Mouse (Mus musculus) midbrain, embryonic 12.5 days (tissue): ENCODE results near the gene Atrnl1. TPM values are rescaled to one million over a fixed set of nuclear protein-coding genes. Genes with fewer than 3 reads are reported as not detected.

Source experiments
- ATAC-seq: fragments of 200-750 bp; cut with Nextera tagmentation; 2 replicates; pipeline ENCODE4 v1.8.0; 2017; ENCODE audit warnings: low read depth, moderate TSS enrichment, moderate library complexity; ENCODE audit not compliant: low FRiP score
- H3K27ac ChIP-seq: fragments of 300-500 bp; sonication (generic); replicated peaks from 2 replicates; pipeline ENCODE4 v1.5.1; 2016; ENCODE audit warnings: mild to moderate bottlenecking
- H3K27me3 ChIP-seq: fragments of 300-500 bp; sonication (generic); 2 replicates; pipeline ENCODE4 v1.6.1; 2016; ENCODE audit warnings: mild to moderate bottlenecking
- H3K36me3 ChIP-seq: fragments of 300-500 bp; sonication (generic); 2 replicates; pipeline ENCODE4 v1.6.1; 2016
- H3K4me1 ChIP-seq: fragments of 300-500 bp; sonication (generic); 2 replicates; pipeline ENCODE4 v1.6.1; 2016
- H3K4me2 ChIP-seq: fragments of 300-500 bp; sonication (generic); replicated peaks from 2 replicates; pipeline ENCODE4 v1.6.1; 2016; ENCODE audit warnings: mild to moderate bottlenecking, moderate library complexity
- H3K4me3 ChIP-seq: fragments of 300-500 bp; sonication (generic); 2 replicates; pipeline ENCODE4 v1.5.1; 2016; ENCODE audit warnings: mild to moderate bottlenecking
- H3K9ac ChIP-seq: fragments of 300-500 bp; sonication (generic); replicated peaks from 2 replicates; pipeline ENCODE4 v1.6.1; 2016; ENCODE audit warnings: mild to moderate bottlenecking, moderate library complexity
- H3K9me3 ChIP-seq: fragments of 300-500 bp; sonication (generic); 2 replicates; pipeline ENCODE4 v1.6.1; 2016; ENCODE audit warnings: mild to moderate bottlenecking
- WGBS: fragments of 180-500 bp; shearing (Covaris S2); methylation state at CpG from one replicate; pipeline ENCODE4 v1.1.7; 2016; 5-methylcytosine and 5-hydroxymethylcytosine counted together
- polyA plus RNA-seq: library from polyadenylated mRNA; unstranded; fragments of >200 nt; fragmentation: Nextera tagmentation; extraction: Ambion mirVana; gene quantifications from 2 replicates; pipeline ENCODE4 v1.2.1, GENCODE M21; 2016

Atrnl1 gene
- polyA plus RNA-seq, 1 experiment from 2014 or later, result 11.2 TPM

DNA sequence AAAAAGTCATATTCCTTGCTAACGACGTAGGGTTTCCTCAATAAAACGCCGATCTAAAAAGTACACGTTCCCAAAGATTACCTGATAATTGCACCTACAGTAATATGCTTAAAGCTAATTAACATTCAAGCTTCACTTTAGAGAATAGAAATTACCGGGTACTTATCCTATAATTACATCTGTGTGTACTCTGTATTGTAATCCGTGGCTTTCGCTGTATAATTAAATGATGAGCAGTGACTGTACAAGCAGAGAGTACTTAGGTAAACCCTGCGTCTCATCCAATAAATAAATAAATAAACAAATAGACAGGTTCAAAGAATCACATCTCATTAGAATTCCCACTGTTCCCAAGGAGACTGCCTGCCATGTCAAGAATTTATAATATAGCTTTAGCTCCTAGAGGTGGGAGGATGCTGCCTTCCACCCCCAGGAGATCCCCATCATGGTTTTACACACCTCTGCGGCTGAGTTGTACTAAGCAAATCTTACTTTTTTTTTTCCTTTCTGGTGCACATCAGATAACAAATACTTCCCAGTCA, 466.8 kb downstream of the Atrnl1 start:
- Histone ChIP-seq H3K4me2 (no peak overlapping the region), H3K4me1 (no peaks in the 10 kb centered on the region), H3K27ac (no peak overlapping the region), H3K9ac (no peak overlapping the region), H3K36me3 (no peaks in the 10 kb centered on the region), H3K4me3 (no peak overlapping the region), H3K9me3 (no peaks in the 10 kb centered on the region), H3K27me3 (no peaks in the 10 kb centered on the region)
- ATAC-seq, result no peak
- WGBS, result 73% methylated on average over 10 of the region's 10 CpGs

DNA sequence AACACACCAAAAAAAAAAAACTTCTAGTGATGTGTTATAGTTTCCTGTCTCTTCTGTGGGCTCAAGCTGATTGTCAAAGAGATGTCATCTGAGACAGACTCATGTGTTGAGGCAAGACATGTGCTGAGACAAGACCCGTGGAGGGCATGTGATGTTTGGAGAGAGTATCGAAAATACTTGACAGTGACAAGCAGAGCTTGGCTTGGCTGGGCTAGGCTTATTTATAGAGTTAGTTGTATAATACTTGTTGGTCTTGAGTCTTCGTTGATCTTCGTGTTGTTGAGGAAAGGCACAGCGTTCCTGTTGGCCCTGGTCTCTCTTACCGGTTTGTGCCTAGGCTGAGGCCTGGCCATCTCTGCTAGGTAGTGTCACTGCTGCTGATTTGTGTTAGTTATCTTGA, 469.3 kb downstream of the Atrnl1 start:
- H3K9me3 ChIP-seq, result no peaks in the 10 kb centered on the region
- no peak for ATAC-seq
- H3K27me3 ChIP-seq, result no peaks in the 10 kb centered on the region
- H3K4me1 ChIP-seq, result no peaks in the 10 kb centered on the region
- no peaks in the 10 kb centered on the region for H3K36me3 ChIP-seq
- H3K9ac ChIP-seq, result no peak overlapping the region
- no peak overlapping the region for H3K27ac ChIP-seq
- H3K4me3 ChIP-seq, result no peak overlapping the region
- WGBS, result 96% methylated on average over 6 of the region's 6 CpGs
- H3K4me2 ChIP-seq, result no peak overlapping the region

DNA sequence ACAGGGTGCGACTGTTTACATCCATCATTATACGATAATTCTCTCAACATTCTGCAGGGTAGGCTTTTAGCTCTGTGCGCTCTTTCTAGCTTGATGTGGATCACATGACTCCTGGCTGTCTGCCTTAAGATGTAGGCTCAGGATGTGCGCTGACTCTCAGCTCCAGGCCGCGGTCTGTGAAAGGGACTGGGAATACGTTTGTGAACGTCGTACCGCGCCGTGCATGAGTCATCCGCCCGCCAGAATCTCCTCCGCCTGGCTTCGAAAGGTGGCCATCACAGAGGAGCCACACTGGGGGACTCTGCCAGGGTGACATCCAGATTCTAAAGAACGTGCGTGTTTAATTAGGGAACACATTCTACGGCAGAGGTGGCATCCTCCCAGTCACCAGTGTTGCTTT, 471.9 kb downstream of the Atrnl1 start:
- no peak overlapping the region for H3K9ac ChIP-seq
- H3K27ac ChIP-seq, result no peak overlapping the region
- no peak overlapping the region for H3K4me2 ChIP-seq
- no peaks in the 10 kb centered on the region for H3K4me1 ChIP-seq
- no peaks in the 10 kb centered on the region for H3K27me3 ChIP-seq
- H3K36me3 ChIP-seq, result no peaks in the 10 kb centered on the region
- no peaks in the 10 kb centered on the region for H3K9me3 ChIP-seq
- no peak for ATAC-seq
- WGBS, result 94% methylated on average over 19 of the region's 19 CpGs
- H3K4me3 ChIP-seq, result no peak overlapping the region

DNA sequence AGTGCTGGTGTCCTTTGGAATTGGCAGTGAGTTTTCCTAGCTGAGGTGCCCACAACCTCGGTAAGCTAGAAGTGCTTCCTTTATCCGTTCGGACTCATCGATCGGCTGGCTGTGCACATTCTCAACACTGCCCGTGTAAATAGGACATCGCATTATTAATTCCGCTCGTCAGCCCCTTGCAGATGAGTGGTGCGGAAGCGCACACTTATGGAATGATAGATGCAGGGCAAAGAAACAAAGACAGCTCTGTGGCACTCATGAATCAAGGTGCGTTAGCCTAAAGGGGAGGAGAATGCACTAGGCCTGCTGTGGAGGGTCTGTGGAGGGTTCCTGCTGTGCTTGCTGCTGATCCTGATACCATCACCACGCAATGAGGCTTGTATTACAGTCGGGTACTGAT, 474.0 kb downstream of the Atrnl1 start:
- no peaks in the 10 kb centered on the region for H3K27me3 ChIP-seq
- H3K4me2 ChIP-seq, result no peak overlapping the region
- WGBS, result 87% methylated on average over 14 of the region's 14 CpGs
- no peak overlapping the region for H3K4me3 ChIP-seq
- H3K36me3 ChIP-seq, result no peaks in the 10 kb centered on the region
- no peak overlapping the region for H3K27ac ChIP-seq
- ATAC-seq, result no peak
- H3K9ac ChIP-seq, result no peak overlapping the region
- no peaks in the 10 kb centered on the region for H3K9me3 ChIP-seq
- H3K4me1 ChIP-seq, result no peaks in the 10 kb centered on the region

DNA sequence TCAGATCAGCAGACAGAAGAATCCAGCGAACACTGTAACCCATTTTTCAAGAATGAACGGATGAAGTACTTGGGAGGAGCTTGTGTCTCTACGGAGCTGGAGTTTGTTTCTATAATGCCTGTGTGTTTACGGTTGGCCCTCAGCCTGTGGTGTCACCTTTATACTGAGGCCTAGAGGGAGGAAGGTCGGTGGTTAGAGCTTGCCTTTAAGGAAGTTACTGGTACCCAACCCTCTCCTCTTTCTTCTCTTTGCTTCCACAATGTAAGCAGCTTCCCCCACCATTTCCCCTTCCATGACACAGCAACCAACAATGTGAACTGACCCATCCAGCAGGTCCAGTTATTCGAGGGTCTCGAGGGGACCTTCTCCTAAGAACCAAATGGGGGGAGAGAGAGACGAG, 475.9 kb downstream of the Atrnl1 start:
- H3K9me3 ChIP-seq, result no peaks in the 10 kb centered on the region
- 90% methylated on average over 8 of the region's 8 CpGs for WGBS
- H3K4me2 ChIP-seq, result no peak overlapping the region
- no peaks in the 10 kb centered on the region for H3K27me3 ChIP-seq
- ATAC-seq, result no peak
- no peak overlapping the region for H3K9ac ChIP-seq
- H3K36me3 ChIP-seq, result no peaks in the 10 kb centered on the region
- H3K4me1 ChIP-seq, result no peaks in the 10 kb centered on the region
- no peak overlapping the region for H3K4me3 ChIP-seq
- no peak overlapping the region for H3K27ac ChIP-seq

DNA sequence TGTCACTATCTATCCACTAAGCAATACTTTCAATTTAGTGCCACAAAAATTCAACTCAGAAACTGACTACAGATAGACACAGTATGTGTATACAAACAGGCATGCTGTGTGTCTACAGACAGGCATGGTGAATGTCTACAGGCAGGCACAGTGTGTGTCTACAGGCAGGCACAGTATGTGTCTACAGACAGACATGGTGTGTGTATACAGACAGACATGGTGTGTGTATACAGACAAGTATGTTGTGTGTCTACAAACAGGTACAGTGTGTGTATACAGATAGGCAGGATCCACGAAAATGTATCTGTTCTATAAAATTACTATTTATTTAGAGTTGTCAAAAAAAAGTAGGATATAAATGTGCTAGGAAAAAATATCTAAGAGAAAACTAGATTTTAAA, 477.1 kb downstream of the Atrnl1 start:
- Histone ChIP-seq H3K9ac (no peak overlapping the region), H3K4me2 (no peak overlapping the region), H3K4me3 (no peak overlapping the region), H3K4me1 (no peaks in the 10 kb centered on the region), H3K27ac (no peak overlapping the region), H3K9me3 (no peaks in the 10 kb centered on the region), H3K27me3 (no peaks in the 10 kb centered on the region), H3K36me3 (no peaks in the 10 kb centered on the region)
- WGBS, result 90% methylated on average over 1 of the region's 1 CpGs
- no peak for ATAC-seq

DNA sequence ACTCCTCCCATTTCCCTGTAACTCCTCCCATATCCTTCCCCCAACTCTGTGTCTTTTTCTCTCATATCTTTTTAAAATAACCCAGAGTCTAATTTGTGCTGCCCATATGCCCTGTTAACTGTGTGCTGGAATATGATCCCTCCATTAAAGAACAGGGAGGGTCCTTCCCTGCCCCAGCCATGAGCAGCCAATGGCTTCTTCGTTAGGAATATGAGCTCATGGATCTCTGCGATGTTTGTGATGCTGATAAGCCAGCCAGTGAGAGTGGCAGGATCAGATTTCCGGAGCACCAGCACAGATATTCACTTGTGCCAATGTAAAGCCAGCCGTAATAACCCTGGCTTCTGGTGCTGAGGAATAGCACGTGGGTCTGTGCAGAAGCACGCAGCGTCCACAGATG, 477.6 kb downstream of the Atrnl1 start:
- Histone ChIP-seq H3K4me2 (no peak overlapping the region), H3K36me3 (no peaks in the 10 kb centered on the region), H3K9ac (no peak overlapping the region), H3K9me3 (no peaks in the 10 kb centered on the region), H3K27ac (no peak overlapping the region), H3K27me3 (no peaks in the 10 kb centered on the region), H3K4me3 (no peak overlapping the region), H3K4me1 (no peaks in the 10 kb centered on the region)
- ATAC-seq, result no peak
- 79% methylated on average over 7 of the region's 7 CpGs for WGBS

DNA sequence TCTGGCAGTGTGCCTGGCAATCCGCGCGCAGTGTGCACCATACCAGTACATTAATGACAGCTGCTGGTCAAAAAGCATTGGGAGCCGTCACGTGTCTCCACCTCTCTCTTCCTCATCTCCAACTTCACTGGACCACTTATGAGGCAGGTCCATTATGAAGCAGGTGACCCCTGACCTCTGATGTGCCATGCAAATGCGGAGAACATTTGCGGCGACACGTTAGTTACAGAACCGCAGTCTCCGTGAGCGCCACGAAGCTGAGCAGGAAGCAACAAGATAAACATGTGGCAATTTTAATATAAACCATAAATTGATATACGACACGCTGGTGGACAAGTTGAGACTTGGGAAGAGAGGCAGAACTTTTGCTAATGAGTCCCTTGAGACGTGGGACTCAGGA, 481.1 kb downstream of the Atrnl1 start:
- H3K4me1 ChIP-seq, result peaks cover 11% of the 10 kb centered on the region; the same call in 1 of the 2 replicates
- H3K9ac ChIP-seq, result no peak overlapping the region
- no peak overlapping the region for H3K4me3 ChIP-seq
- H3K9me3 ChIP-seq, result no peaks in the 10 kb centered on the region
- no peaks in the 10 kb centered on the region for H3K36me3 ChIP-seq
- H3K27ac ChIP-seq, result no peak overlapping the region
- H3K4me2 ChIP-seq, result no peak overlapping the region
- no peak for ATAC-seq
- 92% methylated on average over 16 of the region's 16 CpGs for WGBS
- H3K27me3 ChIP-seq, result no peaks in the 10 kb centered on the region

DNA sequence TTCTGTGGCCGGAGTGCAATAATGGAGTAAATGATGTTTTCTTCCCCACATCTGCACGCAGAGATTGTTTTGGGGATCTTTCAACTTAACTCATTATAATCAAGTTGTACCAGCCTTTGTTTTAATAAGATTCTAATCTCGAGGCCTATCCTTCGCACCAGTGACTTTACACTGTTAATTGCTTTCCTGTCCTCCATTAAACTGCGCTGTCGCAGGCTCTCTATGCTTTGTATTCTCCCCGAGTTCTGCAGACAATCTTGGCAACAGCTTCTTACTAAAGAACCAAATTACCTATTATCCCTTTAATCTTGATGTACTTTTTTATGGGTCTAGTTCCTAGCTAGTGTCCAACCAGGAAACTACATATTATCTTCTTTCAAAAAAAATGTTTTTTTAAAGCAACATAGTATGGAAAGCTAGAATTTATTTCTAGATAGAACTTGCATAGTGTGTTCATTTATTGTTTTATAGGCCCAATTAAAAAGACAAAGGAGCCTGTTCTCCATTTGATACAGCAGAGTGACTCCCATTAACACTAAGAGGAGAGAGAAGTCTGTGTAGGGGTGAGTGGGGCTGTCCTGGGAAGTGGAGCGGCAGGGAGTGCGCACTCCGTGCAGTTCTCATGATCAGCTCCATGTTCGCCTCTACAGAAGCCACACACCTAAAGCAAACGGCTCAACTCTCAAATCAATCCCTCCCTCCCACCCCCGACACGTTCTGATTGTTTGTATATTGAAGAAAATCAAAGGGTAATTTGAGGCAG, 484.1 kb downstream of the Atrnl1 start:
- no peak for ATAC-seq
- Histone ChIP-seq H3K27ac (no peak overlapping the region), H3K4me1 (peaks cover 11% of the 10 kb centered on the region; the same call in 1 of the 2 replicates), H3K27me3 (no peaks in the 10 kb centered on the region), H3K36me3 (no peaks in the 10 kb centered on the region), H3K9ac (no peak overlapping the region), H3K4me2 (no peak overlapping the region), H3K9me3 (no peaks in the 10 kb centered on the region), H3K4me3 (no peak overlapping the region)
- WGBS, result 59% methylated on average over 14 of the region's 14 CpGs

DNA sequence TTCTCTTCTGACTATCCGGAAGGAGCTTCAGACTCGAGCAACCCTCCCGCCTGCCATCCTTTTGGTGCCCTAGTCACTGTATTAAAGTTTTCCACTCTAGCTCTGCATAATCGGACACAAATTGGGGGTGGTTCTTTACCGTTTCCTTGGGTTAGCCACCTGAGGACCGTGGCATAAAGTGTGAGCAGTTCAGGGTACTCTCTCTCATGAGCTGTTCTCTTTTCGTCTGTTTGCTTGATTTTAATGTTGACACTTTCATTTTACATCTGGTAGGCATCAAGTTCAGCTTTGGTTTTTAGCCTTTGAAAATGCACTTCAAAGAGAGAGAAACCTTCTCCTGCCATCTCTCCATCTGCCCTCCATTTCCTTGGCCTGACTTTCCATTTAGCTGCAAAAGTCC, 484.9 kb downstream of the Atrnl1 start:
- Histone ChIP-seq H3K4me1 (peaks cover 11% of the 10 kb centered on the region; the same call in 1 of the 2 replicates), H3K9me3 (no peaks in the 10 kb centered on the region), H3K27ac (no peak overlapping the region), H3K4me2 (no peak overlapping the region), H3K4me3 (no peak overlapping the region), H3K27me3 (no peaks in the 10 kb centered on the region), H3K36me3 (no peaks in the 10 kb centered on the region), H3K9ac (no peak overlapping the region)
- 82% methylated on average over 7 of the region's 7 CpGs for WGBS
- ATAC-seq, result no peak

DNA sequence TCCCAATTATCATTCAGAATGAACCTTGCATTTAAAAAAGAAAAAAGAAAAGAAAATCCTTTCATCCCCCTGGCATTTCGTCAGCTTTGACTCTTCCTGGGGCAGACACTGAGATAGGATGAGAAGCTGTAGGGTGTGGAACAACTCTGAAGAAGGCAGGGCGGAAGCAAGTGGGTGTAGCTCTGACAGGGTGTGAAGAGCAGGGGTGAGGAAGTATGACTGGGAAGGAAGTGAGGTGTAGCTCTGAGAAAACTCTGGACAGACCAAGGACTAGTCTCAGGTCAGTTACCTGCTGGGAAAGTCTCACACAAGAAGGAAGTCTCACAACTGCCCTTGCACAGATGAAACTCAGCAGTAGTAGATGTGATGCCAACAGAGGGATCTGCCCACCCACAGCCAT, 486.4 kb downstream of the Atrnl1 start:
- WGBS, result 86% methylated on average over 2 of the region's 2 CpGs
- Histone ChIP-seq H3K9me3 (no peaks in the 10 kb centered on the region), H3K4me2 (no peak overlapping the region), H3K4me1 (peaks cover 11% of the 10 kb centered on the region; the same call in 1 of the 2 replicates), H3K9ac (no peak overlapping the region), H3K4me3 (no peak overlapping the region), H3K27me3 (no peaks in the 10 kb centered on the region), H3K36me3 (no peaks in the 10 kb centered on the region), H3K27ac (no peak overlapping the region)
- ATAC-seq, result no peak

DNA sequence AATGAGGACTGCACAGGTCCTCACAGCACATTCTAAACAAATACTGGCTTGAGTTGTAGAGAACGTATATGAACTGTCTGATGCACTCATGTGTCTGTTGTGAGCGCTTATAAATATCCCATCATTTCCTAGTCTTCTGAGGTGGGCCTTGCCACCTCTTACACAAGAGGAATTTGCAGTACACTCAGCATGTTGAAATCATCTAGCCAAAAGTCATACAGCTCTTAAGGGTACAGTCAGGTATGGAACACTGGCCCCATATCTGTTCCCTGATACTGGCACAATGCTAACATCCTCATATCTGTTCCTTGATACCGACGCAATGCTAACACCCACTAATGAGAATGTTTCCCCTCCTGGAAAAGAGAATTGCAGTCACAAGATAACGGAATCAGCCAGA, 488.7 kb downstream of the Atrnl1 start:
- no peak for ATAC-seq
- 96% methylated on average over 5 of the region's 5 CpGs for WGBS
- no peak overlapping the region for H3K9ac ChIP-seq
- peaks cover 5% of the 10 kb centered on the region; the same call in 1 of the 2 replicates for H3K27me3 ChIP-seq
- peaks cover 7% of the 10 kb centered on the region; the same call in 1 of the 2 replicates for H3K4me1 ChIP-seq
- H3K9me3 ChIP-seq, result no peaks in the 10 kb centered on the region
- no peak overlapping the region for H3K27ac ChIP-seq
- H3K36me3 ChIP-seq, result no peaks in the 10 kb centered on the region
- no peak overlapping the region for H3K4me2 ChIP-seq
- H3K4me3 ChIP-seq, result no peak overlapping the region
